Mouse (Mus musculus) CH12.LX (cell line): ENCODE data around the gene Meis2. TPM values are rescaled to one million over a fixed set of nuclear protein-coding genes. Genes with fewer than 3 reads are reported as not detected.

Source experiments
- DNase-seq: peaks from one replicate; pipeline ENCODE4 v3.0.0-alpha.2; 2013; ENCODE audit errors: extremely low read depth
- H3K27ac ChIP-seq: 2 replicates; pipeline ENCODE4 v1.5.1; 2012; ENCODE audit warnings: low read depth, mild to moderate bottlenecking, control low read depth, moderate library complexity; ENCODE audit not compliant: insufficient read depth
- H3K27me3 ChIP-seq: replicated peaks from 2 replicates; pipeline ENCODE3; 2012; ENCODE audit warnings: inconsistent platforms
- H3K36me3 ChIP-seq, 2 experiments: replicated peaks in 1 of 2; 2 replicates each; pipeline versions ENCODE3 to v1.6.1; 2012; ENCODE audit warnings: inconsistent platforms in 1 of 2, low read length in 1 of 2, mild to moderate bottlenecking in 1 of 2, mixed read lengths in 1 of 2, moderate library complexity in 1 of 2; ENCODE audit not compliant: control insufficient read depth in 1 of 2, insufficient read depth in 1 of 2
- H3K4me1 ChIP-seq, 2 experiments: 2 replicates each; pipeline ENCODE4 v1.6.1; 2012; ENCODE audit warnings: inconsistent platforms in 1 of 2, moderate library complexity in 1 of 2; ENCODE audit not compliant: insufficient read depth in 2 of 2, control insufficient read depth in 1 of 2
- H3K4me2 ChIP-seq: 2 replicates; pipeline ENCODE4 v1.6.1; 2012; ENCODE audit warnings: low read depth, mild to moderate bottlenecking, control low read depth; ENCODE audit not compliant: poor library complexity, insufficient read depth, severe bottlenecking
- H3K4me3 ChIP-seq, 3 experiments: fragments of 150-350 bp in 1 of 3; sonication (generic) in 1 of 3; replicated peaks in 1 of 3; 2 replicates each; pipeline versions ENCODE3 to v1.5.1; 2011 to 2012; ENCODE audit warnings: low read depth in 2 of 3, low read length in 2 of 3, mild to moderate bottlenecking in 2 of 3, moderate library complexity in 2 of 3, control low read depth in 1 of 3, improper control_type of control experiment in 1 of 3, inconsistent platforms in 1 of 3, mixed read lengths in 1 of 3; ENCODE audit not compliant: poor library complexity in 1 of 3
- H3K79me2 ChIP-seq: replicated peaks from 2 replicates; pipeline ENCODE4 v1.6.1; 2012; ENCODE audit warnings: mild to moderate bottlenecking, moderate library complexity; ENCODE audit not compliant: control insufficient read depth, poor library complexity, insufficient read depth, severe bottlenecking; ENCODE audit errors: extremely low read depth
- H3K9ac ChIP-seq: 2 replicates; pipeline ENCODE4 v1.6.1; 2012; ENCODE audit warnings: low read depth, mild to moderate bottlenecking, control low read depth, moderate library complexity; ENCODE audit not compliant: insufficient read depth
- H3K9me3 ChIP-seq: replicated peaks from 2 replicates; pipeline ENCODE3; 2012; ENCODE audit warnings: low read length, inconsistent platforms, mixed read lengths
- CTCF ChIP-seq, 2 experiments: IDR thresholded peaks in 1 of 2; conservative IDR thresholded peaks in 1 of 2; 2 replicates each; pipeline ENCODE4 v1.5.1; 2011 to 2012; ENCODE audit warnings: low read depth in 2 of 2, low read length in 2 of 2, improper control_type of control experiment in 1 of 2, inconsistent platforms in 1 of 2, mild to moderate bottlenecking in 1 of 2, moderate library complexity in 1 of 2
- E2F4 ChIP-seq: IDR thresholded peaks from 2 replicates; pipeline ENCODE4 v1.6.1; 2011; ENCODE audit warnings: low read depth, low read length, improper control_type of control experiment; ENCODE audit not compliant: insufficient replicate concordance
- ELF1 ChIP-seq: IDR thresholded peaks from 2 replicates; pipeline ENCODE4 v1.6.1; 2014; ENCODE audit warnings: low read depth, mild to moderate bottlenecking, inconsistent platforms, low read length, improper control_type of control experiment
- ETS1 ChIP-seq: conservative IDR thresholded peaks from 2 replicates; pipeline ENCODE4 v1.6.1; 2012; ENCODE audit warnings: low read depth, mild to moderate bottlenecking, inconsistent platforms, low read length, improper control_type of control experiment, moderate library complexity
- GABPA ChIP-seq: IDR thresholded peaks from 2 replicates; pipeline ENCODE4 v1.6.1; 2012; ENCODE audit warnings: low read depth, low read length, improper control_type of control experiment, inconsistent platforms; ENCODE audit not compliant: insufficient replicate concordance
- HCFC1 ChIP-seq: IDR thresholded peaks from 2 replicates; pipeline ENCODE4 v1.6.1; 2012; ENCODE audit warnings: low read depth, mild to moderate bottlenecking, inconsistent platforms, low read length, improper control_type of control experiment
- JUN ChIP-seq: IDR thresholded peaks from 2 replicates; pipeline ENCODE4 v1.6.1; 2011; ENCODE audit warnings: low read depth, mild to moderate bottlenecking, low read length, improper control_type of control experiment, moderate library complexity; ENCODE audit not compliant: insufficient read depth
- JUND ChIP-seq: conservative IDR thresholded peaks from 2 replicates; pipeline ENCODE4 v1.6.1; 2011; ENCODE audit warnings: low read depth, low read length, improper control_type of control experiment
- MAZ ChIP-seq: IDR thresholded peaks from 2 replicates; pipeline ENCODE4 v1.6.1; 2012; ENCODE audit warnings: low read depth, mild to moderate bottlenecking, inconsistent platforms, low read length, improper control_type of control experiment, moderate library complexity
- MEF2A ChIP-seq: IDR thresholded peaks from 2 replicates; pipeline ENCODE4 v1.6.1; 2014; ENCODE audit warnings: low read depth, mild to moderate bottlenecking, inconsistent platforms, low read length, improper control_type of control experiment, borderline replicate concordance
- NRF1 ChIP-seq: IDR thresholded peaks from 2 replicates; pipeline ENCODE4 v1.6.1; 2014; ENCODE audit warnings: low read depth, mild to moderate bottlenecking, inconsistent platforms, low read length, improper control_type of control experiment, moderate library complexity
- PAX5 ChIP-seq: IDR thresholded peaks from 2 replicates; pipeline ENCODE4 v1.6.1; 2012; ENCODE audit warnings: low read length, inconsistent platforms, mixed read lengths
- POLR2AphosphoS2 ChIP-seq: IDR thresholded peaks from 2 replicates; pipeline ENCODE4 v1.6.1; 2011; ENCODE audit warnings: low read depth, low read length, improper control_type of control experiment
- TCF12 ChIP-seq: IDR thresholded peaks from 2 replicates; pipeline ENCODE4 v1.6.1; 2014; ENCODE audit warnings: low read depth, mild to moderate bottlenecking, inconsistent platforms, low read length, improper control_type of control experiment
- ZC3H11A ChIP-seq: IDR thresholded peaks from 2 replicates; pipeline ENCODE4 v1.6.1; 2012; ENCODE audit warnings: low read depth, mild to moderate bottlenecking, inconsistent platforms, low read length, improper control_type of control experiment
- ZKSCAN1 ChIP-seq: IDR thresholded peaks from 2 replicates; pipeline ENCODE4 v1.6.1; 2012; ENCODE audit warnings: low read depth, inconsistent platforms, low read length, improper control_type of control experiment, borderline replicate concordance
- dilution Hi-C: fragments of 300-500 bp; cut with MboI; formaldehyde crosslinking; loops from 2 replicates; pipeline ENCODE4 v1.14.3; 2020; ENCODE audit warnings: low sequenced_read_pairs; ENCODE audit not compliant: extremely low pct_unique_long_range_greater_than_20kb, extremely low pct_ligation_motif_present
- in situ Hi-C: fragments of 300-500 bp; cut with MboI; formaldehyde crosslinking; loops from 3 replicates; pipeline ENCODE4 v1.14.3; 2019; ENCODE audit warnings: low sequenced_read_pairs, low pct_ligation_motif_present, low pct_unique_long_range_greater_than_20kb, mixed read lengths
- polyA plus RNA-seq: library from polyadenylated mRNA; unstranded; fragments of >175 nt; gene quantifications from 2 replicates; pipeline ENCODE4 v1.2.1, GENCODE M21; 2012; ENCODE audit warnings: low read depth; ENCODE audit not compliant: insufficient read length
- total RNA-seq, 2 experiments: library from RNA; depleted of rRNA; stranded (reverse); fragments of 300-350 nt in 1 of 2; fragments of >200 nt in 1 of 2; gene quantifications; 2 replicates each; pipeline ENCODE4 v1.2.3; 2012 to 2014

The Meis2 gene
- total and polyA plus RNA-seq, 3 experiments = not detected

DNA sequence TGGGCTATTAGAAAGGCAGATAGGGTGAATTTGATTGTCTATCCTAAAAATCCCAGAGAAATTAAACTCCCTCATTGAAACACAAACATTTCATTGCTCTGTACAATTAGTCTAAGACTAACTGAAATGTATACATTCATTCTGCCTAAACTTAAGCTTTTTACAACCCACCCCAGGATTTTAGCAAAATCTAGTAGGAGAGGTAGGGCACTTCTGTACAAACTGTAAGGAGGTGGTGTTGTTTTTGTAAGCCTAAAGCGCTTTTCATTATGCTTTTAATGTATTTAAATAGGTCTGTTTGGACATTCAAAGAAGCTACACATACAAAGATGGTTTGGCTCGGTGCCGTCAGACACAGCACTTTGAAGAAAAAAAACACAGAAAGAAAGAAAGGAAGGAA, 8.4 kb upstream of the Meis2 start:
- Histone ChIP-seq H3K9me3 (no peaks in the 10 kb centered on the region), H3K27me3 (no peaks in the 10 kb centered on the region), H3K4me1 (no peaks in the 10 kb centered on the region), H3K4me2 (no peak overlapping the region)
- TF ChIP-seq JUND = no peak
- no peak for TF ChIP-seq MEF2A
- TF ChIP-seq NRF1 = no peak
- no peak for TF ChIP-seq TCF12
- TF ChIP-seq ZKSCAN1 = no peak
- no peak for TF ChIP-seq CTCF (conservative IDR thresholded peaks at IDR 0.05 in 1 of 2, IDR thresholded peaks at IDR 0.05 in 1 of 2; ENCODE audit: low read depth in 2 of 2, low read length in 2 of 2)
- no peak for TF ChIP-seq POLR2AphosphoS2
- no peak for TF ChIP-seq ETS1
- TF ChIP-seq PAX5 = no peak
- TF ChIP-seq, all 38 proteins: peak for 0
- in situ Hi-C loops (no loop called here), dilution Hi-C loops (no loop called here)
- DNase-seq = no peak
- H3K9ac ChIP-seq = no peak overlapping the region
- no peak overlapping the region for H3K27ac ChIP-seq
- no peaks in the 10 kb centered on the region for H3K36me3 ChIP-seq
- no peaks in the 10 kb centered on the region for H3K79me2 ChIP-seq
- no peak overlapping the region for H3K4me3 ChIP-seq

DNA sequence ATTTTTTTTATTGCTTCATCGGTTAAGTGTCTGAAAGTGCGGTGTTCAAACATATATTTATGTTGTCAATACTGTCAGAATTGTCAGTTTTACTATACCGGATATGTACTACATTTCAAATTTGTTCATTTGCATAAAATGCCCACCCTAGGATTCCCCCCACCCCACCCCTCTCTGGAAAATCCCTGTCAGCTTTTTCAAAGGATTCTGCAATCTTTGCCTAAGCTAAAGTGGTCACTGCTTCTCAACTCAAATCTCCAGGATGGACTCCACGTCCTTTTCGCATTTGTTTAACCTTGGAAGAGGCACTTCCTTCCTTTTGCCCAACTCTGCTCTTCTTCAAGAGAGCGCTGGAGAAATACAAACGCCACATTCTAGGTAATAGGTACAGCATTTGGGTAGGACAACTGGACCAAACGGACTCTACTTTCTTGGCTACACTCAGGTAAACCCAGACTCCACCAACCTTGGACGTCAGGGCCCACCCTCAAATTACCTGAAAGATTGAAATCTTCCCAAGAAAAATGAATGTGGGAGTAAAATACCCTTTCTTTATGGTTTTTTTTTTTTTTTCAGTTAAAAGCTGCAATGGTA, 7.8 kb upstream of the Meis2 start:
- H3K27me3 ChIP-seq = no peaks in the 10 kb centered on the region

DNA sequence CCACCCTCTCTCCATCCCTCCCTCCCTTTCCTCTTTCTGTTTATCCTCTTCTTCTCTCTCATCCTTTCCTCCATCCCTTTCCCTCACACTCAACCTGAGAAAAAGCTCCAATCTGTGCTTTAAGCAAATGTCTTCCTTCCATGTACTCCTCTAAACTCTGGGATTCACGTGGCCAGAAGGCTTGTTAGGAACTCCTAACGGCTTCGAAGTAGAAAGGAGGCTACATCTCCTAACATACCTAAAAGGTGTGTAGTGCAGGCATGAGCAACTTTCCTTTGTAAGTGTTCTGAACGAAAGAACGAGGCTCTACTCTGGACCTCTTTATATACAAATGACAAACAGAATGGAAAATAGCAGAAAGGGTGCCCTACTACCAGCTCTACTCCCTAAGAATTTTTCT, 7.1 kb upstream of the Meis2 start:
- DNase-seq = no peak
- no peaks in the 10 kb centered on the region for H3K4me1 ChIP-seq
- H3K27me3 ChIP-seq = no peaks in the 10 kb centered on the region
- TF ChIP-seq JUND (no peak), GABPA (no peak)
- no peaks in the 10 kb centered on the region for H3K9me3 ChIP-seq
- no peak overlapping the region for H3K27ac ChIP-seq
- no peaks in the 10 kb centered on the region for H3K36me3 ChIP-seq
- H3K4me3 ChIP-seq = no peak overlapping the region
- no peak overlapping the region for H3K4me2 ChIP-seq
- no peaks in the 10 kb centered on the region for H3K79me2 ChIP-seq
- H3K9ac ChIP-seq = no peak overlapping the region
- in situ Hi-C loops (no loop called here), dilution Hi-C loops (no loop called here)

More for the DNA sequence above, 7.8 kb upstream of the Meis2 start:
- Histone ChIP-seq H3K79me2 (no peaks in the 10 kb centered on the region), H3K9ac (no peak overlapping the region), H3K4me1 (no peaks in the 10 kb centered on the region), H3K27ac (no peak overlapping the region)
- in situ Hi-C loops (no loop called here), dilution Hi-C loops (no loop called here)
- no peak for TF ChIP-seq MAZ
- no peak for TF ChIP-seq ELF1
- TF ChIP-seq HCFC1 = no peak
- TF ChIP-seq ZC3H11A = no peak
- TF ChIP-seq JUN = no peak
- TF ChIP-seq E2F4 = no peak
- TF ChIP-seq, all 38 proteins: peak for 0
- Histone ChIP-seq H3K36me3 (no peaks in the 10 kb centered on the region), H3K4me2 (no peak overlapping the region), H3K9me3 (no peaks in the 10 kb centered on the region), H3K4me3 (no peak overlapping the region)
- no peak for DNase-seq
